Mouse (Mus musculus): Measurements from ENCODE around the gene Gm13696.
"Not testable (repeated sequence)": the region's sequence is repeated elsewhere in the genome, so short reads cannot be mapped to it uniquely, and the experiment has no call there.

The Gm13696 gene

DNA sequence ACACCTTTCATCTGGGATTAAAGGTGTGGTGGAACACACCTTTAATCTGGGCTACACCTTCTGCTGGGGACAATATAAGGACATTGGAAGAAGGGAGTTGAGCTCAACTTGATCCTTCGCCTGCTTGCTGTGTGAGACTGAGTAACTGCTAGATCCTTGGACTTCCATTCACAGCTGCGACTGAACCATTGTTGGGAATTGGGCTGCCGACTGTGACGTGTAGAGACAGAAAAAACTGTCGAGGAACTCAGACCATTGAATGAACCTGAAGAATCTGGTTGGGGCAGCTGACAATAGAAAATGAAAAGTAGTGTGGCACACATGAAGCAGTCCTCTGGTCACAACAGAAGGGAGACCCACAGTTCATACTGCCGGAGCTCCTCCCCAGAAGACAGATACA is at the start of gene Gm13696:
Gm13696 (plus strand) TSS at position 301 of the 400 bp plus-strand sequence.
- DNase-seq (ENCODE audit: low read depth, low spot score), result not testable (repeated sequence)

DNA sequence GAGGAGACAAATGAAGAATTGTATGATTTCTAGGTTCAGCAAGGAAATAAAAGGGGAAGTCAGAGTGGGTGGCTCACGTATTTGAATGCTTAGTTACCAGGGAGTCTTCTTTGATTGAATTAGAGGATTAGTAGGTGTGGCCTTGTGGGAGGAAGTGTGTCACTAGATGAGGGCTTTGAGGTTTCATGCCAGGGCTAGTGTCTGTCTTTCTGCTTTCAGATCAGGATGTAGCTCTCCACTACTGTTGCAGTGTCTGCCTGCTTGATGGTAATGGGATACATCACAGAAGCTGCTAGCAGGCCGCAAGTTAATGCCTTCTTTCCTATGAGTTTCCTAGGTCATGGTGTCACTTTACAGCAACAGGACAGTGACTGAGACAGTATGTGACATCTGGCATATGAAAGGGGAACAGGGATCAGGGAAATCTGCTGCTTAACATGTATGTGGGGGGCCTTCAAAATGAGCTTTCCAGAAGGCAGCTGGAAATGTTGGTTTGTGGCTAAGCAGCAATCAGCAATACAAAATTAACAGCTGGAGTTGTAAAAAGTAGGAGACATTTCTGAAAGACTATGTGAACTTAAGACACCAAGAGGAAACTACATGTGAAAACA is 43.3 kb upstream of the Gm13696 start:
- DNase-seq (ENCODE audit: low read depth, low spot score), result no peak

DNA sequence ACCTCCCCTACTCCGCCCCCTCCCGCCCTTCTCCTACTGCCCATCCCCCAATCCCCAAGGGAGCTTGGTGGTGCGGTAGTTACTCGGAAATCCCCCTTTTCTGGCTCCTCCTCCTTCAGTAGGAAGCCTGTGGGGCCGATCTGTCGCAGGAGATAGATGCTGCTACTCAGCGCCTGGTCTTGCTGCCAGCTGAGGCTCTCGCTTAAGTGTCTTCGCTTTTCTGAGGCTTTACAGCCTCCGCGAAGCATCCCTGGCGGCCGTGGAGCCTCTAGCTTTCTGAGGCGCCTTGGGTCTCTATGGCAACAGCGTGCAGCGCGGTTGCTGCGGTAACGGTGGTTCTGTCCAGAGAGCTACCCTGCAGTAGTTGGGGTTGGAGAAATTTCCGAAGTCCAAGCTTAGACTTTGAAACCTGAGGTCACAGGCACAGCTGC is 32.0 kb upstream of the Gm13696 start, which contains the start of gene Zswim2:
Zswim2 (minus strand) TSS at position 298 of the 431 bp plus-strand sequence.
- DNase-seq (ENCODE audit: low read depth, low spot score), result peak; percentile 70

DNA sequence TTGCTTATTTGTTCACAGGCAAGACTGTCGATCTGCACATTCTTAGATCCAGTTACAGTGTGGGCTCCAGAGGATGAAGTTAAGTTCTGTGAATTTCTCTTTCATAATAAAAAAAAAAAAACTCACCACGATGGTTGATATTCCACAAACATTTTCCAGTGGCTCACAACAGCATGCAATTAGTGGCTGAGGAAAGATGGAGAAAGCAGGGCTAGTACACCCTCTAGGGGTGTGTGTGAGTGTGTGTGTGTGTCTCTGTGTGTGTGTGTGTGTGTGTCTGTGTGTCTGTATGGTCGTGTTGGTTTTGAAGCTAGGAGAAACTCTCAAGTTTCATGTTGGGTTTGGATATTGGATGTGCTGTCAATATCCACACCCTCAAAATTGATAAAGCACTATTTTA is 31.5 kb upstream of the Gm13696 start:
- DNase-seq (ENCODE audit: low read depth, low spot score), result no peak

DNA sequence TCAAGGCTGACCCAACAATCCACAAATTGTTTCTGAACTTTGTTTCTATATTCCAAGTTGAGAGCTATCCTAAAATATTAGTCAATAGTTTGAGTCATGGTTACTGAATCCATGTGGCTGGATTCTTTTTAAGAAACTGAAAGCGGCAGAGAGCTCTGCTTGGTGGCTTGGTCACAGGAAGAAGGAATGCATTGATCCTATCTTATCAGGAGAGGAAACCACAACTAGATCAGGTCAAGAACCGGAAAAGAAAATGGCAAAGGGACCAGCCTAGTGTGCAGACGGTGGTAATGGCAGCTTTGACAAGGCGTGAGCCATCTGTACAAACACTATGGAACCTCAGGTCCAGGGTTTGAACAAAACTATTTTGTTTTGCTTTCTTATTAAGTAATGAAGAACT is 31.1 kb upstream of the Gm13696 start:
- no peak for DNase-seq (ENCODE audit: low read depth, low spot score)

DNA sequence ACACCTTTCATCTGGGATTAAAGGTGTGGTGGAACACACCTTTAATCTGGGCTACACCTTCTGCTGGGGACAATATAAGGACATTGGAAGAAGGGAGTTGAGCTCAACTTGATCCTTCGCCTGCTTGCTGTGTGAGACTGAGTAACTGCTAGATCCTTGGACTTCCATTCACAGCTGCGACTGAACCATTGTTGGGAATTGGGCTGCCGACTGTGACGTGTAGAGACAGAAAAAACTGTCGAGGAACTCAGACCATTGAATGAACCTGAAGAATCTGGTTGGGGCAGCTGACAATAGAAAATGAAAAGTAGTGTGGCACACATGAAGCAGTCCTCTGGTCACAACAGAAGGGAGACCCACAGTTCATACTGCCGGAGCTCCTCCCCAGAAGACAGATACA is 17.5 kb upstream of the Gm13696 start, which contains the start of gene Gm13698:
Gm13698 (plus strand) TSS at position 301 of the 400 bp plus-strand sequence.
- not testable (repeated sequence) for DNase-seq (ENCODE audit: low read depth, low spot score)

DNA sequence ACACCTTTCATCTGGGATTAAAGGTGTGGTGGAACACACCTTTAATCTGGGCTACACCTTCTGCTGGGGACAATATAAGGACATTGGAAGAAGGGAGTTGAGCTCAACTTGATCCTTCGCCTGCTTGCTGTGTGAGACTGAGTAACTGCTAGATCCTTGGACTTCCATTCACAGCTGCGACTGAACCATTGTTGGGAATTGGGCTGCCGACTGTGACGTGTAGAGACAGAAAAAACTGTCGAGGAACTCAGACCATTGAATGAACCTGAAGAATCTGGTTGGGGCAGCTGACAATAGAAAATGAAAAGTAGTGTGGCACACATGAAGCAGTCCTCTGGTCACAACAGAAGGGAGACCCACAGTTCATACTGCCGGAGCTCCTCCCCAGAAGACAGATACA is 11.7 kb upstream of the Gm13696 start, which contains the start of gene Gm13693:
Gm13693 (plus strand) TSS at position 301 of the 400 bp plus-strand sequence.
- DNase-seq (ENCODE audit: low read depth, low spot score), result not testable (repeated sequence)

DNA sequence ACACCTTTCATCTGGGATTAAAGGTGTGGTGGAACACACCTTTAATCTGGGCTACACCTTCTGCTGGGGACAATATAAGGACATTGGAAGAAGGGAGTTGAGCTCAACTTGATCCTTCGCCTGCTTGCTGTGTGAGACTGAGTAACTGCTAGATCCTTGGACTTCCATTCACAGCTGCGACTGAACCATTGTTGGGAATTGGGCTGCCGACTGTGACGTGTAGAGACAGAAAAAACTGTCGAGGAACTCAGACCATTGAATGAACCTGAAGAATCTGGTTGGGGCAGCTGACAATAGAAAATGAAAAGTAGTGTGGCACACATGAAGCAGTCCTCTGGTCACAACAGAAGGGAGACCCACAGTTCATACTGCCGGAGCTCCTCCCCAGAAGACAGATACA is 5.9 kb upstream of the Gm13696 start, which contains the start of gene Gm13695:
Gm13695 (plus strand) TSS at position 301 of the 400 bp plus-strand sequence.
- DNase-seq (ENCODE audit: low read depth, low spot score), result not testable (repeated sequence)

DNA sequence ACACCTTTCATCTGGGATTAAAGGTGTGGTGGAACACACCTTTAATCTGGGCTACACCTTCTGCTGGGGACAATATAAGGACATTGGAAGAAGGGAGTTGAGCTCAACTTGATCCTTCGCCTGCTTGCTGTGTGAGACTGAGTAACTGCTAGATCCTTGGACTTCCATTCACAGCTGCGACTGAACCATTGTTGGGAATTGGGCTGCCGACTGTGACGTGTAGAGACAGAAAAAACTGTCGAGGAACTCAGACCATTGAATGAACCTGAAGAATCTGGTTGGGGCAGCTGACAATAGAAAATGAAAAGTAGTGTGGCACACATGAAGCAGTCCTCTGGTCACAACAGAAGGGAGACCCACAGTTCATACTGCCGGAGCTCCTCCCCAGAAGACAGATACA is 5.7 kb downstream of the Gm13696 start, which contains the start of gene Gm13694:
Gm13694 (plus strand) TSS at position 301 of the 400 bp plus-strand sequence.
- DNase-seq (ENCODE audit: low read depth, low spot score), result not testable (repeated sequence)

DNA sequence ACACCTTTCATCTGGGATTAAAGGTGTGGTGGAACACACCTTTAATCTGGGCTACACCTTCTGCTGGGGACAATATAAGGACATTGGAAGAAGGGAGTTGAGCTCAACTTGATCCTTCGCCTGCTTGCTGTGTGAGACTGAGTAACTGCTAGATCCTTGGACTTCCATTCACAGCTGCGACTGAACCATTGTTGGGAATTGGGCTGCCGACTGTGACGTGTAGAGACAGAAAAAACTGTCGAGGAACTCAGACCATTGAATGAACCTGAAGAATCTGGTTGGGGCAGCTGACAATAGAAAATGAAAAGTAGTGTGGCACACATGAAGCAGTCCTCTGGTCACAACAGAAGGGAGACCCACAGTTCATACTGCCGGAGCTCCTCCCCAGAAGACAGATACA is 11.5 kb downstream of the Gm13696 start, which contains the start of gene Gm13697:
Gm13697 (plus strand) TSS at position 301 of the 400 bp plus-strand sequence.
- not testable (repeated sequence) for DNase-seq (ENCODE audit: low read depth, low spot score)

DNA sequence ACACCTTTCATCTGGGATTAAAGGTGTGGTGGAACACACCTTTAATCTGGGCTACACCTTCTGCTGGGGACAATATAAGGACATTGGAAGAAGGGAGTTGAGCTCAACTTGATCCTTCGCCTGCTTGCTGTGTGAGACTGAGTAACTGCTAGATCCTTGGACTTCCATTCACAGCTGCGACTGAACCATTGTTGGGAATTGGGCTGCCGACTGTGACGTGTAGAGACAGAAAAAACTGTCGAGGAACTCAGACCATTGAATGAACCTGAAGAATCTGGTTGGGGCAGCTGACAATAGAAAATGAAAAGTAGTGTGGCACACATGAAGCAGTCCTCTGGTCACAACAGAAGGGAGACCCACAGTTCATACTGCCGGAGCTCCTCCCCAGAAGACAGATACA is 17.3 kb downstream of the Gm13696 start, which contains the start of gene Gm13691:
Gm13691 (plus strand) TSS at position 301 of the 400 bp plus-strand sequence.
- not testable (repeated sequence) for DNase-seq (ENCODE audit: low read depth, low spot score)

DNA sequence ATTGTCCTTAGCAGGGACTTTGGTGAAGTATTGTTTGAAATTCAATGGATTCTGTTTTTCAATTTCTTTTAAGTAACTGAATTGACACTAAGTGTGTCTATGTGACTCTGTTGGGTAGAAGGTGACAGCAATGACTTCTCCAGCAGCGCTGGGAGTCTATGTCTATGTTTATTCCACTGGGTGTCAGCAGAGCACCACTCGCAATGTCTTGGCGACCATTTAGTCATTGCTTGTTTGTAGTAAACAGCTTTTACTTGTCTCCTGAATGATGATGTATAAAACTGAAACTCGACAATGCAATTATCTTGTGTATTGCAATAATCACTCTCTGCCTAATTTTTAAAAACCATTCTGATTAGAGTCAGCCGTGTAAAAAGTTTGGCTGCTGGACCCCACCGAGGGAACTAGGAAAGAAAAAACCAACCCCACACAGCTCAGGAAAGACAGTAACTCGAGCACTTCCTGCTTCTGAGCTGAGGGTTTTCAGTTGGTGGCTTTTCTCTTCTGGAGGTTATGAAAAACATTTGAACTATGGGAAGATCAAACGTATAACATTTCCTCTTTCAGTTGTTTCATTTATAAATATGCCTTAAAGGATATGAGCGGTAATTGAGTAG is 20.8 kb downstream of the Gm13696 start:
- DNase-seq (ENCODE audit: low read depth, low spot score), result not testable (repeated sequence)

DNA sequence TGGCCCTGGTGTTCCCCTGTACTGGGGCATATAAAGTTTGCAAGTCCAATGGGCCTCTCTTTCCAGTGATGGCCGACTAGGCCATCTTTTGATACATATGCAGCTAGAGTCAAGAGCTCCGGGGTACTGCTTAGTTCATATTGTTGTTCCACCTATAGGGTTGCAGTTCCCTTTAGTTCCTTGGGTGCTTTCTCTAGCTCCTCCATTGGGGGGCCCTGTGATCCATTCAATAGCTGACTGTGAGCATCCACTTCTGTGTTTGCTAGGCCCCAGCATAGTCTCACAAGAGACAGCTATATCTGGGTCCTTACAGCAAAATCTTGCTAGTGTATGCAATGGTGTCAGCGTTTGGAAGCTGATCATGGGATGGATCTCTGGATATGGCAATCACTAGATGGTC is 21.6 kb downstream of the Gm13696 start:
- DNase-seq (ENCODE audit: low read depth, low spot score), result not testable (repeated sequence)

DNA sequence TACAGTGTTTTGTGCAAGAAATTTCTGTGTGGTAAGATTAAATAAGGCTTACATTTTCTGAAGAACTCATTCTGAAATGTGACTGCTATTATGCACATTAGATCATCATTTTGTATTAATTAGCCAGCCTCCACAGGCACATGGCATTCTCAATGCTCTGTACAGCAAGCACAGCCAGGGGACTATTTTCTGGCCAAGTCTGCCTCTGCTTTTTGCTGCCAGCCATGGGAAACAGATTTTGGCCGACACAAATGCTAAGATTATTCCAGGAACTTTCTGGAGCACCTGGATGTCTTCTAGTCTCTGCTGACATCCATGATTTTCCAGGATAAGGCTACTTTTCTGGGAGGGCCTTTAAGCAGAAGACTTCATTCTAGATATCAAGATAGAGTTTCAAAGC is 36.0 kb downstream of the Gm13696 start:
- DNase-seq (ENCODE audit: low read depth, low spot score), result no peak

DNA sequence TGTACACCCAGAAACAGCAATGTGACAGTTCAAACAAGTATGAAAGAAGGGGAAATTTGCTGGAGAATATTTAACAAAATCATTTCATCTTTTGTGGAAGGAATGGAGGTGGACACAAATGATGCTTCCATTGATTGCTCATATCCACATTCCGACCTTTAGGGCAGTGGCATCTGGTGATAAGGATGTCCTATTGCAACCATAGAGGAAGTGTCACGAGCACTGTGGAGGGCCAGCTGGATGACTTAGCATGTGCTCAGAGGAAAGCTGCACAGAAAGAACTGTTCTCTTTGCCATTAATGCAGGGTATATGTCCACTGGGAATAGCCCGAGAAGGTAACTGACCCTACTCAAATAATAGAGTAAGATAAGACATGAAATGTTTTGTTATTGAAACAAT is 36.9 kb downstream of the Gm13696 start:
- no peak for DNase-seq (ENCODE audit: low read depth, low spot score)

DNA sequence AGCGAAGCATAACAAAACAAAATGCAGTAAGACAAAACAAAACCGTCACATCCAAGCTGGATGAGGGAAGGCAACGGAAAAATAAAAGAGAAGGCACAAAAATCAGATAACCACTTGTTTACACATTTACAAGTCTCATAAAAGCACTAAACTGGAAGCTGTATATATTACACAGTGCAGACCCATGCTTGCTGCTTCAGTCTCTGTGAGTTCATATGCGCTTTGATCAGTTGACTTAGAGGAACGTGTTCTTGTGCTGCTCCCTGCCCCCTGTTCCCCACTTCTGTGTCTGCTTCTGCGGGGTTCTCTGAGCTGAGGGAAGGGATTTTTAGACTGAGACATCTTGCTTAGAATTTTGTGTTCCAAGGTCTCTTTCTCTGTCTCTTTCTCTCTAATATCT is 41.6 kb downstream of the Gm13696 start:
- DNase-seq (ENCODE audit: low read depth, low spot score), result no peak

DNA sequence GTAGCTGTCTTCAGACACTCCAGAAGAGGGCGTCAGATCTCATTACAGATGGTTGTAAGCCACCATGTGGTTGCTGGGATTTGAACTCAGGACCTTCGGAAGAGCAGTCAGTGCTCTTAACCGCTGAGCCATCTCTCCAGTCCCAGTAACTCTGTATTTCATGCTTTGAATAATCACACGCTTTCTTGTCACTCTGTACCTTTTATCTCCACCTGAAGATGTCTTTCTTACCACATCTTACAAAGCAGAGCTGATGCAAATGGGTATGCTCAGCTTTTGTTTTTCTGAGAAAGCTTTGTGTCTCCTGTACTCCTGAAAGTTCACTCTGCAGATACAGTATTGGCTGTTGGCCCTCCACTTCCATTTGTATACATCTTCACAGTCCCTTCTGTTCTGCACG is 43.4 kb downstream of the Gm13696 start:
- DNase-seq (ENCODE audit: low read depth, low spot score), result not testable (repeated sequence)

DNA sequence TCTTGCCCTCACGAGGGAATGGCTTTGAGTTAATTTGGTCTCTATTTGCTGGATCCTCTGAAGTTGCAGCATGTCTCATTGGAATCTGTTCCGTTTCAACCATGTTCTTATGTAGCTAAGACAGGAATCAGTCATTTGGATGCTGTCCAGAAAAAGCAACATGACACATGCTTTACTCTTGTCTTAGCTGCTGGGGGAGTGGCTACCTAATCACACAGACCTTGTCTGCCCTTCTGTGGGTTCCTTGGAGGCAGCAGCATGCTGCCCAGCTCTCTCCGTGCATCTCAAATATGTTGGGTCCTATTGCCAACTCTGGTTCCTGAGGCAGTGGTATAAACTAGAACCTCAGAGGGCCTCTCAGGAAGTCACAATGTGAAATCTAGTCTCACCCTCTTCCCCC is 45.4 kb downstream of the Gm13696 start:
- DNase-seq (ENCODE audit: low read depth, low spot score), result no peak

DNA sequence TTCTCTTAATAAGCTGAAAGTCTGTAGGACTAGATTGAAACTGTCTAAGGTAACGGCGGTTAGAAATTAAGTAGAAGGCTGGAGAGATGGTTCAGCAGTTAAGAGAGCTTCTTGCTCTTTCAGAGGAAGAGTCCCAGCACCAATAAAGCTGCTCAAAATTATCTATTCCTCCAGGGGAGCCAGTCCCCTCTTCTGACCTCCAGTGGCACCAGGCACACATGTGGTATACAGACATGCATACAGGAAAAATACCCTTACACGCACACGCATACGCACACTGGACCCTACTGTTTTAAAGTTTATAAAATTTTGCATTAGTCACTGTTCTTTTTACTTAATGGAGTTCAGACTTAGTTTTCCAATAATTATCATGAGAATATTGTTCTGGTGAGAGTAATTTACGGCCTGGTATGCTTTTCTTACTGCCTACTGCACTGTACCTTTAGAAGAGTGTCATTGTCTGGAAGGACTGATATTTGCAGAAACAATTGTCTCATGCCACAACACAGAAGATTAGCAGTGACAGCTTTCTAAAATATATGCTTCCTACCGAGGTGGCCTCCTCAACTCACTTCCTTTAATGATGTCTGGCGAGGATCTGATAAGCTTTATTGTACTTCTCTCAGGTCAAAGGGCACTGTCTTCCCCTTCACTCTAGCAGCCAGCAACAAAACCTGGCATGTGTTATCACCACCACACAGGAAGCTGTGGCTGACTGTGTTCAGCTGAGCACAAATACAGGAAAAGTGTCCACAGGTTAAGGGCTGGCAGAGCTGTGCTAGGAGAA is 46.8 kb downstream of the Gm13696 start:
- DNase-seq (ENCODE audit: low read depth, low spot score), result no peak

DNA sequence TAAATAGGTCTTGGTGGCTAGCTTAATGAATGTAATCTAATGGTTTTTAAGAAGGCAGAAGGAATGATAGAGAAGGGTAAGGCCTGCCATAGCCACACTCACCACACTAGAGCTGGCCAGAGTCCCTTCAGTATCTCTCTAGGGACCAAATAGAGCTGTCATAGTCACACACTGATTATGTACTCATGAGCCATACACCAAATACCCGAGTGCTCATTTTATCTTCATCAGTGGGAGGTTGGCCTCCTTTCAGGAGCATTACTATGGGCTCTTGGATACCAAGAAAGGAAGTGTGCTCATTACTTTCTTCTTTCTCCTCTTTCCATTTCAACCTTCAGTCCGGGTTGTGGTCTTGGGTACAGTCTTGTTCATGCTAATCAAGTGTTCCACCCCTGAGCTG is 49.0 kb downstream of the Gm13696 start:
- DNase-seq (ENCODE audit: low read depth, low spot score), result no peak

DNA sequence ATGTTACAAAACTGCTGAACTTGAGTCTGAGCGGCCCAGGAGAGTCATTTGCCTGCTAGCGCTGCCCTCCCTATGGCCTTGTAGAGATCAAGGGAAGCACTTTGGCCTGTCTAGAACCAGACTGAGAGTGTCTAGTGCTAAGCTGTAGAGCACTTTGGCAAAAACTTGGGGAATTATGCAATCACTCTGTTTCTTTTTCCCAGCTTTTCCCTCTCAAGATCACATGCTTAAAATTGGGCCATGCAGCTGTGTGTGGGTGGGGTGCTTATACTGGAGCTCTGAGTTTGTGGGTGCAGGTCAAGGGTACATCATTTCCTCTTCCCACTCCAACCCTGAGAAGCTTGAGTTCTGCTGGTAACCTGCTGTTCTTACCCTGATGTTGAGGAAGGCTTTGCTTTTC is 50.0 kb downstream of the Gm13696 start:
- no peak for DNase-seq (ENCODE audit: low read depth, low spot score)

DNA sequence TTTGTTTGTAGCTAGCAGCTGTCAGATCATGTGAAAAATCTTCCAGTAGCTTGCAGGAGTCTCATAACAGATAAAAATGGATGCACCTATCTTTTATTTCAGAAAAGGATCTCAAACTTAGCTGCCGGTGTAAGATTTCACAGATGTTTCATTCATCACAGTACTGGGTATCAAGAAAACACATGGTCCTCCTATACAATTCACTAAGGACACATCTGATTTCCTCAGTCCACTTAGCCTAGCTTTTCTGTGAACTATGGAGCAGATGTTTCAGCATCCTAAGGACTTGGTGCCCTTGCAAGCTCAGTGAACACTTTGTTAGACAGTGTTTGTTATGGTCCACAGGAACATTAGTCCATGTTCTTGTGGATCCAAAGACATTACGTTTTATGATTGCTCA is 50.4 kb downstream of the Gm13696 start:
- DNase-seq (ENCODE audit: low read depth, low spot score), result no peak
